Mouse (Mus musculus): Measurements from ENCODE around the gene Olfr806. TPM values are rescaled to one million over a fixed set of nuclear protein-coding genes. Genes with fewer than 3 reads are reported as not detected.

The Olfr806 gene
- polyA plus RNA-seq (2011; ENCODE audit: insufficient read depth, insufficient read length, low replicate concordance, missing spikeins), result not detected in 2 replicates

DNA sequence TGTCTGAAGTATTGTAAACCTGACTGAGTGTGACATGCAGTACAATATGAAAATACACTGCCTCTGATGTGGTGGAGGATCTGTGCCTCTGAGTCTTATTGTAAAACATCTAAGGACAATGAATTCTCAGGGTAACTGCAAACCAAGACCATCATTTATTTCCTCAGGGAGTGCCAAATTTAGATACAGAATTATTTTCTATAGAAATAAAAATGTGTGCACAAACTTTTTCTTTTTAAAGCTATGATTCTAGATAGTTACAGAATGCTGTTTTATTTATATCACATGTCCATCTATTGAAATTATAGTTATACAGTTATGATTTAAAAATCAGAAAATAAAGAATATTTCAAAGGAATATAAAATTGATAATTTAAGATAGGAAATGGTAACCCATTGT is at the start of gene Olfr806:
Gene Olfr806 (minus strand): TSS at position 101 of the 400 bp plus-strand sequence.
- H3K4me3 ChIP-seq (replicated peaks; ENCODE audit: control insufficient read depth, low read depth, low read length), result no peak within 1 kb of the TSS
- no peak within 1 kb of the TSS for H3K27ac ChIP-seq (ENCODE audit: control insufficient read depth, insufficient read depth, low read depth, low read length, poor library complexity)
- H3K4me1 ChIP-seq (ENCODE audit: control insufficient read depth, insufficient read depth, low read length), result no peaks in the 10 kb centered on the region
- no peak for TF ChIP-seq POLR2A (IDR thresholded peaks at IDR 0.05; ENCODE audit: borderline replicate concordance, control insufficient read depth, low read depth, low read length)
- no peak for TF ChIP-seq CTCF (IDR thresholded peaks at IDR 0.05; ENCODE audit: control insufficient read depth, insufficient read depth, low read length)

DNA sequence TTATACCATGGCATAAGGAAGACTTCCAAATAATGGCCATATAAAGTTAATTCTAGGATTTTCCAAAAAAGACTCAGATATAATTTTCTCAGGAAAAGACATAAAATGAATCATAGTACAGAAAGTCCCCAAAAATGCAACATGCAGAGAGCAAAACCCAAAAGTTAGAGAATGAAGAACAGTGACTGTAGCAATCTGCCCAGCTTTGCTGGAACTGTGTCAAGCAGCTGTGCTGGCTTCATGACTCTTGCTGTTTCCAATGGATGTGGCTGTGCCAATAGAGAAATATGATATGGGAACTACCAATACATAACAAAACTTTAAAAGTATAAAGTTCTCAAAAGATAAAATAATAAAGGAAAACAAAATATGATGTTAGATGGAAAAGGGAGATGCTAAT is 36.4 kb upstream of the Olfr806 start:
- no peak for TF ChIP-seq CTCF (IDR thresholded peaks at IDR 0.05; ENCODE audit: control insufficient read depth, insufficient read depth, low read length)
- no peak for TF ChIP-seq POLR2A (IDR thresholded peaks at IDR 0.05; ENCODE audit: borderline replicate concordance, control insufficient read depth, low read depth, low read length)
- H3K27ac ChIP-seq (ENCODE audit: control insufficient read depth, insufficient read depth, low read depth, low read length, poor library complexity), result no peak overlapping the region
- H3K4me3 ChIP-seq (replicated peaks; ENCODE audit: control insufficient read depth, low read depth, low read length), result no peak overlapping the region
- H3K4me1 ChIP-seq (ENCODE audit: control insufficient read depth, insufficient read depth, low read length), result no peaks in the 10 kb centered on the region

DNA sequence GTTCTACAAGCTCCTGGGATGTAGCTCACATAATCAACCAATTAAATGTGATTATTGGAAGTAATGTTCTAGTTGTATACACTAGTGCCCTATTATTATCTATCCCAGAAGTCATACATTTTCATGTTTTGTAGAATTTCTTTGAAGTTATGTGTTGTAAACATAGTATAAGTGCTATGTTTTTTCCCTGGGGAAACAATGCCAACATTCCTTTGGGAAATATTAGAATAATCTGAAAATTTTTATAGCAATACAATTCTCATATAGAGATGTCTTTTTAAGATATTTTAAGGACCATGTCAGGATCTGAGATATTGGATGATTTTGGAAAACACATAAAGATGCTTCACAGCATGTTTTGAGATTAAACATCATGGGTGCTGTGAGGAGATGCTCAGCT is 32.6 kb upstream of the Olfr806 start, which contains the start of gene Olfr809:
Gene Olfr809 (plus strand): TSS at position 301 of the 400 bp plus-strand sequence.
- TF ChIP-seq CTCF (IDR thresholded peaks at IDR 0.05; ENCODE audit: control insufficient read depth, insufficient read depth, low read length) (no peak), POLR2A (IDR thresholded peaks at IDR 0.05; ENCODE audit: borderline replicate concordance, control insufficient read depth, low read depth, low read length) (no peak)
- Histone ChIP-seq H3K4me1 (ENCODE audit: control insufficient read depth, insufficient read depth, low read length) (no peaks in the 10 kb centered on the region), H3K27ac (ENCODE audit: control insufficient read depth, insufficient read depth, low read depth, low read length, poor library complexity) (no peak within 1 kb of the TSS), H3K4me3 (replicated peaks; ENCODE audit: control insufficient read depth, low read depth, low read length) (no peak within 1 kb of the TSS)

DNA sequence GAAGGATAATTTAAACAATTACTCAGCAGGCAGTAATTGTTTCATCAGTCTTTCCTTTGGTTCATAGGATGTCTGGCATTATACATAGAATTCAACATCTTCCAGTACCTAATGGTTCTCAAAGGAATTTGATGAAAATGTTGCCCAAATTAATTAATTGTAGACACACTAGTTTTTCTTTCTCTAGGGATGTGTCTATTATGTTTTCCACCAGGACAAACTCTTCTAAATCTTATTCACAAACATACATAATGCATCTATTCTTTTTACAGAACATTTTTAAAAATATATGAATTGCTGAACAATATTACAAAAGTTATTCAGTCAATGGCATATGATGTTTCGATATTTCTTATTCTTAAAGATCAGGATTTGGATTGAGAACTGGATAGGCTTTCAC is 23.5 kb upstream of the Olfr806 start, which contains the start of gene Olfr808:
Gene Olfr808 (plus strand): TSS at position 301 of the 400 bp plus-strand sequence.
- H3K4me1 ChIP-seq (ENCODE audit: control insufficient read depth, insufficient read depth, low read length), result no peaks in the 10 kb centered on the region
- TF ChIP-seq POLR2A (IDR thresholded peaks at IDR 0.05; ENCODE audit: borderline replicate concordance, control insufficient read depth, low read depth, low read length) (no peak), CTCF (IDR thresholded peaks at IDR 0.05; ENCODE audit: control insufficient read depth, insufficient read depth, low read length) (no peak)
- whole genome bisulfite sequencing, result 72% methylated on average over 1 of the region's 1 CpGs
- no peak within 1 kb of the TSS for H3K27ac ChIP-seq (ENCODE audit: control insufficient read depth, insufficient read depth, low read depth, low read length, poor library complexity)
- no peak within 1 kb of the TSS for H3K4me3 ChIP-seq (replicated peaks; ENCODE audit: control insufficient read depth, low read depth, low read length)

DNA sequence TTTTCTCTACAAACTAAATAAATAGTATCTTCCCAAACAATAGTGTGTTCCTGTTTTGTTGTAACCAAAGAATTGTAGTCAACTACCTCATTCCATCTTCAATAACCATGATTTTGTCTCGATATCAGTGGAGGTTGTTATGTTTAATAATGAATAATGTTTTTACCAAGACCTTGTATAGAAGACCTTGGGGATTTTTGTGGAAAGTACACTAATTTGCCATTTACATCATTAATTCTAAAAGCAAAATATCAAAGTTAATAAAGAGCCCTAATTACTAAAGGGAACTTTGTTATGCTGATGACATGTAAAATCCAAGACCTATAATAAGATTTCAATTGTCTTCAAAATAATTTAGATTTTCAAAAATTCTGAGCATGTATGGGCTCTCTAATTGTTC is 16.0 kb upstream of the Olfr806 start, which contains the start of gene Olfr807:
Gene Olfr807 (minus strand): TSS at position 101 of the 400 bp plus-strand sequence.
- Histone ChIP-seq H3K4me1 (ENCODE audit: control insufficient read depth, insufficient read depth, low read length) (no peaks in the 10 kb centered on the region), H3K27ac (ENCODE audit: control insufficient read depth, insufficient read depth, low read depth, low read length, poor library complexity) (no peak within 1 kb of the TSS), H3K4me3 (replicated peaks; ENCODE audit: control insufficient read depth, low read depth, low read length) (no peak within 1 kb of the TSS)
- TF ChIP-seq CTCF (IDR thresholded peaks at IDR 0.05; ENCODE audit: control insufficient read depth, insufficient read depth, low read length) (no peak), POLR2A (IDR thresholded peaks at IDR 0.05; ENCODE audit: borderline replicate concordance, control insufficient read depth, low read depth, low read length) (no peak)
- 80% methylated on average over 1 of the region's 1 CpGs for WGBS

DNA sequence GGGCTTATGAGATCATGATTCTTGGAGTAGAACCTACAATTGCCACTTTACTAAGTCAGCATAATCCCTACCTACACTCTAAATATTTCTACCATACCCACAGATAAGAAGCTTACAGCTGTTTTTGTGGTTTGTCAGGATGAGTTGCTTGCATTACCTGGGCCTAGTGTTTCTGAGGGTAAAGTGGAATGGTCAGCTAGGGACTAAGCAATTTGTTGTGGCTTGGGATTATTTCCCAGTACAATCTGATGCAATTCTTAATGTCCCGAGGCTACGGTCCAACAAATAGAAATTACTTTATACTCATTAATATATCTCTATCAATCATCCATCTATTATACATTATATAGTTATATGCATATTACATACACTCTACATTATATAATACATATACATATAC is 12.4 kb downstream of the Olfr806 start, which contains the start of gene Olfr805:
Gene Olfr805 (minus strand): TSS at position 101 of the 400 bp plus-strand sequence.
- no peak within 1 kb of the TSS for H3K4me3 ChIP-seq (replicated peaks; ENCODE audit: control insufficient read depth, low read depth, low read length)
- WGBS, result 87% methylated on average over 2 of the region's 2 CpGs
- H3K4me1 ChIP-seq (ENCODE audit: control insufficient read depth, insufficient read depth, low read length), result no peaks in the 10 kb centered on the region
- H3K27ac ChIP-seq (ENCODE audit: control insufficient read depth, insufficient read depth, low read depth, low read length, poor library complexity), result no peak within 1 kb of the TSS
- TF ChIP-seq CTCF (IDR thresholded peaks at IDR 0.05; ENCODE audit: control insufficient read depth, insufficient read depth, low read length), result no peak
- TF ChIP-seq POLR2A (IDR thresholded peaks at IDR 0.05; ENCODE audit: borderline replicate concordance, control insufficient read depth, low read depth, low read length), result no peak

DNA sequence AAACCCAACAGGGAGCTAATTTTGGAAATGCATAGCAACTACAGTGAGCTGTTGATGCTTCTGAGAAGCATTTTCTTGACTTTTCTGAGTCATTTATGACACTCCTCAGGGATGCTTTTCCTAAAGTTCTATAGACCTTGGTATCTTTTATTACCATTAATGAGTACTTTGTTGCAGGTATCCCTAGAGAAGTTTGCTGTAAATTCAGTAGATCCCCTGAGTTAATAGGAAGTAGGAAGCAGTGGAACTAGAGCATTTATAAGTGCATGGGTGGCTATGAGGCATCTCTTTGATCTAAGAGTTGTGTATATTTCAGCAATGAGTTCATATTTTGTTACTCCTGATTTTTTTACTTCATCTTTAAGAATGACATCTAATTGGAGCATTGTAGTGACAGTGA is 38.8 kb downstream of the Olfr806 start, which contains the start of gene Olfr804:
Gene Olfr804 (plus strand): TSS at position 301 of the 400 bp plus-strand sequence.
- no peak within 1 kb of the TSS for H3K27ac ChIP-seq (ENCODE audit: control insufficient read depth, insufficient read depth, low read depth, low read length, poor library complexity)
- H3K4me3 ChIP-seq (replicated peaks; ENCODE audit: control insufficient read depth, low read depth, low read length), result no peak within 1 kb of the TSS
- TF ChIP-seq CTCF (IDR thresholded peaks at IDR 0.05; ENCODE audit: control insufficient read depth, insufficient read depth, low read length), result no peak
- no peak for TF ChIP-seq POLR2A (IDR thresholded peaks at IDR 0.05; ENCODE audit: borderline replicate concordance, control insufficient read depth, low read depth, low read length)
- no peaks in the 10 kb centered on the region for H3K4me1 ChIP-seq (ENCODE audit: control insufficient read depth, insufficient read depth, low read length)

DNA sequence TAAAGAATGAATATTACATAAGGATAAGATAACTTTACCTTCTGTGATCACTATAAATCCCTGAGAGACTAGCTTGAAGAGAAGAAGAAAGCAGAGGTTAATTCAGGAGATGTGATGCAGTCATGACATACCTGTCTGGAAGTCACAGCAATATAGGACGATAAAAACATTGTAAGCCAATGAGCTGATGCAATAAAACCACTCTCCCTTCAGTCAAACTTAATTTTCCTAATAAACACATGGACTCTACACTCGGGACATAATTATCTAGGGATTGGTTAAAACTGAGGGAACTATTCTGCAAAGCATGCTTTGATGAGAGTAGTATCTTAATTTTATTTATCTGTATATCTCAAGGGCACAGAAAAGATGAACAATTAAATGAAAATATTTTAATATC is 47.5 kb downstream of the Olfr806 start, which contains the start of gene Olfr803:
Gene Olfr803 (minus strand): TSS at position 101 of the 400 bp plus-strand sequence.
- TF ChIP-seq POLR2A (IDR thresholded peaks at IDR 0.05; ENCODE audit: borderline replicate concordance, control insufficient read depth, low read depth, low read length) (no peak), CTCF (IDR thresholded peaks at IDR 0.05; ENCODE audit: control insufficient read depth, insufficient read depth, low read length) (no peak)
- H3K27ac ChIP-seq (ENCODE audit: control insufficient read depth, insufficient read depth, low read depth, low read length, poor library complexity), result no peak within 1 kb of the TSS
- 58% methylated on average over 2 of the region's 2 CpGs for WGBS
- H3K4me3 ChIP-seq (replicated peaks; ENCODE audit: control insufficient read depth, low read depth, low read length), result no peak within 1 kb of the TSS
- H3K4me1 ChIP-seq (ENCODE audit: control insufficient read depth, insufficient read depth, low read length), result no peaks in the 10 kb centered on the region

DNA sequence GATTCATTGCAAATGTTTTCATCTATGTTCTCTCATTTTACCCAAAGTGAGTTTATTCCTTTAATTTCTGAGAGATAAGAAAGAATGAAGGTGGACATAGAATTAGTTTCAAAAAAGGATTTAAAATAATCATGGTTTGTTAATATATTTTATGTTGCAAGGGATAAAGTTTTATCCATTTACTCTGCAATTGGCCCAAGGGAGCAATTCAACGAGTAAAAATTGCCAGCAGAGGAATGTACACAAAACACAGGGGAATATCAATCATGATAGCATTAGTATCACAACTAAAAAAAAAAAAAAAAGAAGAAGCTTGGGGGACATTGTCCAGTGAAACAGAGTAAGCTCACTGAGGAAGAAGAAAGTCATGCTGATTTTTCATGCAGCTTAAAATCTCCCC is 53.7 kb downstream of the Olfr806 start, which contains the start of gene Olfr802:
Gene Olfr802 (minus strand): TSS at position 101 of the 400 bp plus-strand sequence.
- WGBS, result 65% methylated on average over 1 of the region's 1 CpGs
- no peak within 1 kb of the TSS for H3K27ac ChIP-seq (ENCODE audit: control insufficient read depth, insufficient read depth, low read depth, low read length, poor library complexity)
- H3K4me3 ChIP-seq (replicated peaks; ENCODE audit: control insufficient read depth, low read depth, low read length), result no peak within 1 kb of the TSS
- no peak for TF ChIP-seq POLR2A (IDR thresholded peaks at IDR 0.05; ENCODE audit: borderline replicate concordance, control insufficient read depth, low read depth, low read length)
- TF ChIP-seq CTCF (IDR thresholded peaks at IDR 0.05; ENCODE audit: control insufficient read depth, insufficient read depth, low read length), result no peak
- H3K4me1 ChIP-seq (ENCODE audit: control insufficient read depth, insufficient read depth, low read length), result no peaks in the 10 kb centered on the region

Other genes with a start within 250 kb of the Olfr806 start
- not detected in 2 replicates for gene Olfr790, start 243.4 kb downstream of the Olfr806 start, polyA plus RNA-seq (2011; ENCODE audit: insufficient read depth, insufficient read length, low replicate concordance, missing spikeins)
- not detected in 2 replicates for gene Olfr791, start 220.1 kb downstream of the Olfr806 start, polyA plus RNA-seq (2011; ENCODE audit: insufficient read depth, insufficient read length, low replicate concordance, missing spikeins)
- gene Olfr792, start 202.8 kb downstream of the Olfr806 start, polyA plus RNA-seq (2011; ENCODE audit: insufficient read depth, insufficient read length, low replicate concordance, missing spikeins), result not detected in 2 replicates
- gene Olfr794, start 174.3 kb downstream of the Olfr806 start, polyA plus RNA-seq (2011; ENCODE audit: insufficient read depth, insufficient read length, low replicate concordance, missing spikeins), result not detected in 2 replicates
- gene Olfr796, start 129.4 kb downstream of the Olfr806 start, polyA plus RNA-seq (2011; ENCODE audit: insufficient read depth, insufficient read length, low replicate concordance, missing spikeins), result not detected in 2 replicates
- gene Olfr798, start 114.0 kb downstream of the Olfr806 start, polyA plus RNA-seq (2011; ENCODE audit: insufficient read depth, insufficient read length, low replicate concordance, missing spikeins), result not detected in 2 replicates
- gene Olfr799, start 104.4 kb downstream of the Olfr806 start, polyA plus RNA-seq (2011; ENCODE audit: insufficient read depth, insufficient read length, low replicate concordance, missing spikeins), result not detected in 2 replicates
- gene Olfr800, start 84.2 kb downstream of the Olfr806 start, polyA plus RNA-seq (2011; ENCODE audit: insufficient read depth, insufficient read length, low replicate concordance, missing spikeins), result not detected in 2 replicates
- gene Olfr801, start 68.1 kb downstream of the Olfr806 start, polyA plus RNA-seq (2011; ENCODE audit: insufficient read depth, insufficient read length, low replicate concordance, missing spikeins), result not detected in 2 replicates
- gene Olfr802, start 53.8 kb downstream of the Olfr806 start, polyA plus RNA-seq (2011; ENCODE audit: insufficient read depth, insufficient read length, low replicate concordance, missing spikeins), result not detected in 2 replicates
- gene Olfr803, start 47.6 kb downstream of the Olfr806 start, polyA plus RNA-seq (2011; ENCODE audit: insufficient read depth, insufficient read length, low replicate concordance, missing spikeins), result not detected in 2 replicates
- gene Olfr804, start 38.7 kb downstream of the Olfr806 start, polyA plus RNA-seq (2011; ENCODE audit: insufficient read depth, insufficient read length, low replicate concordance, missing spikeins), result 0.35 TPM in 1 of 2 replicates, not detected in the other
- gene Olfr805, start 12.5 kb downstream of the Olfr806 start, polyA plus RNA-seq (2011; ENCODE audit: insufficient read depth, insufficient read length, low replicate concordance, missing spikeins), result 0.61 TPM in 1 of 2 replicates, not detected in the other
- not detected in 2 replicates for gene Olfr807, start 15.9 kb upstream of the Olfr806 start, polyA plus RNA-seq (2011; ENCODE audit: insufficient read depth, insufficient read length, low replicate concordance, missing spikeins)
- not detected in 2 replicates for gene Olfr808, start 23.6 kb upstream of the Olfr806 start, polyA plus RNA-seq (2011; ENCODE audit: insufficient read depth, insufficient read length, low replicate concordance, missing spikeins)
- not detected in 2 replicates for gene Olfr809, start 32.7 kb upstream of the Olfr806 start, polyA plus RNA-seq (2011; ENCODE audit: insufficient read depth, insufficient read length, low replicate concordance, missing spikeins)
- not detected in 2 replicates for gene Olfr810, start 53.0 kb upstream of the Olfr806 start, polyA plus RNA-seq (2011; ENCODE audit: insufficient read depth, insufficient read length, low replicate concordance, missing spikeins)
- gene Olfr811, start 62.5 kb upstream of the Olfr806 start, polyA plus RNA-seq (2011; ENCODE audit: insufficient read depth, insufficient read length, low replicate concordance, missing spikeins), result not detected in 2 replicates
- not detected in 2 replicates for gene Olfr812, start 104.2 kb upstream of the Olfr806 start, polyA plus RNA-seq (2011; ENCODE audit: insufficient read depth, insufficient read length, low replicate concordance, missing spikeins)
- not detected in 2 replicates for gene Olfr813, start 113.4 kb upstream of the Olfr806 start, polyA plus RNA-seq (2011; ENCODE audit: insufficient read depth, insufficient read length, low replicate concordance, missing spikeins)
- gene Olfr814, start 137.9 kb upstream of the Olfr806 start, polyA plus RNA-seq (2011; ENCODE audit: insufficient read depth, insufficient read length, low replicate concordance, missing spikeins), result not detected in 2 replicates
- gene Olfr815, start 163.9 kb upstream of the Olfr806 start, polyA plus RNA-seq (2011; ENCODE audit: insufficient read depth, insufficient read length, low replicate concordance, missing spikeins), result not detected in 2 replicates
- not detected in 2 replicates for gene Olfr816, start 173.7 kb upstream of the Olfr806 start, polyA plus RNA-seq (2011; ENCODE audit: insufficient read depth, insufficient read length, low replicate concordance, missing spikeins)
- gene Olfr818, start 207.2 kb upstream of the Olfr806 start, polyA plus RNA-seq (2011; ENCODE audit: insufficient read depth, insufficient read length, low replicate concordance, missing spikeins), result not detected in 2 replicates
- not detected in 2 replicates for gene Olfr819, start 225.3 kb upstream of the Olfr806 start, polyA plus RNA-seq (2011; ENCODE audit: insufficient read depth, insufficient read length, low replicate concordance, missing spikeins)
- gene Olfr247, start 234.2 kb upstream of the Olfr806 start, polyA plus RNA-seq (2011; ENCODE audit: insufficient read depth, insufficient read length, low replicate concordance, missing spikeins), result not detected in 2 replicates
- gene Gm10310, start 243.1 kb upstream of the Olfr806 start, polyA plus RNA-seq (2011; ENCODE audit: insufficient read depth, insufficient read length, low replicate concordance, missing spikeins), result 0.27 TPM in 1 of 2 replicates, not detected in the other